Mouse (Mus musculus) small intestine, adult 2 months (tissue): ENCODE measurements at regions not wholly inside any gene's neighbourhood (a gene's known extent, or its start where the extent isn't known, plus 50 kb on each side); places are given as distances from the start of the nearest gene placed in this dataset.

ENCODE experiments used
- CTCF ChIP-seq: fragments of 200-500 bp; IDR thresholded peaks from 2 replicates; pipeline ENCODE4 v1.5.1; 2012; ENCODE audit warnings: low read depth, mild to moderate bottlenecking, control low read depth, inconsistent platforms, low read length, moderate library complexity, mixed read lengths; ENCODE audit not compliant: insufficient replicate concordance, insufficient read length; ENCODE audit errors: extremely low read depth
- POLR2A ChIP-seq: fragments of 200-500 bp; IDR thresholded peaks from 2 replicates; pipeline ENCODE4 v1.6.1; 2012; ENCODE audit warnings: low read depth, mild to moderate bottlenecking, control low read depth, inconsistent platforms, low read length, moderate library complexity

GRCm38 (mm10) chr3:134369126-134369525, 132.8 kb downstream of the Cxxc4 start:
- no peak for TF ChIP-seq POLR2A
- TF ChIP-seq CTCF, result no peak
